Mouse (Mus musculus): ENCODE data around the gene Lmo7.

- TF ChIP-seq CTCF (IDR thresholded peaks at IDR 0.05; ENCODE audit: insufficient read depth, low read length): no peak
- no peak for TF ChIP-seq POLR2A (IDR thresholded peaks at IDR 0.05; ENCODE audit: borderline replicate concordance, extremely low read depth, low read depth, low read length)
These were observed 168.5 kb downstream of the Lmo7 start for GRCm38 (mm10) chr14:101898250-101898649.
